Mouse (Mus musculus) layer of hippocampus, adult 8-10 months (tissue): ENCODE data around the gene Adh1. TPM values are rescaled to one million over a fixed set of nuclear protein-coding genes. Genes with fewer than 3 reads are reported as not detected.

Experiments
- total RNA-seq, 4 experiments: library from RNA; stranded (reverse); gene quantifications; 2 replicates each; pipeline ENCODE4 v1.2.4; 2022

Gene Adh1
- total RNA-seq, 4 experiments from 2014 or later: 1.1 to 2.1 (median 1.8) TPM

Other genes starting within 250 kb of the Adh1 start
- gene 1110002E22Rik, start 195.9 kb upstream of the Adh1 start, total RNA-seq: 1 to 10 TPM; 1.2 to 2.3 (median 2.0) TPM
- gene Gm5105, start 193.6 kb upstream of the Adh1 start, total RNA-seq: under 1 TPM in 1 of 4 experiments, not detected in 3; 0.22 TPM
- gene Trmt10a, start 117.5 kb upstream of the Adh1 start, total RNA-seq: 1 to 10 TPM; 2.9 to 9.7 (median 4.0) TPM
- 1 to 10 TPM; 6.5 to 9.3 (median 8.1) TPM for gene Mttp, start 116.0 kb upstream of the Adh1 start, total RNA-seq
- gene 4930579F01Rik, start 67.2 kb upstream of the Adh1 start, total RNA-seq: not detected
- gene Adh7, start 43.2 kb upstream of the Adh1 start, total RNA-seq: under 1 TPM in 3 of 4 experiments, not detected in 1; 0.13 to 0.27 (median 0.21) TPM
- gene Adh6a, start 52.3 kb downstream of the Adh1 start, total RNA-seq: not detected
- gene Adh6b, start 80.8 kb downstream of the Adh1 start, total RNA-seq: not detected
- gene Adh4, start 154.5 kb downstream of the Adh1 start, total RNA-seq: not detected
- 10 to 100 TPM; 63.2 to 74.4 (median 69.9) TPM for gene Adh5, start 182.1 kb downstream of the Adh1 start, total RNA-seq
- 10 to 100 TPM; 46.0 to 50.2 (median 47.7) TPM for gene Metap1, start 228.5 kb downstream of the Adh1 start, total RNA-seq